Mouse (Mus musculus) embryonic fibroblast, embryonic 13.5 days (primary cell): ENCODE measurements at regions not wholly inside any gene's neighbourhood (a gene's known extent, or its start where the extent isn't known, plus 50 kb on each side); places are given as distances from the start of the nearest gene placed in this dataset.

ENCODE experiments used
- CTCF ChIP-seq: IDR thresholded peaks from 2 replicates; pipeline ENCODE4 v1.5.1; 2011; ENCODE audit warnings: mild to moderate bottlenecking, control low read depth, low read length, moderate library complexity, borderline replicate concordance; ENCODE audit not compliant: insufficient read depth
- POLR2A ChIP-seq: IDR thresholded peaks from 2 replicates; pipeline ENCODE4 v1.6.1; 2011; ENCODE audit warnings: low read depth, mild to moderate bottlenecking, control low read depth, low read length, moderate library complexity

GRCm38 (mm10) chr2:75600511-75600910 lies 58.5 kb upstream of the Hnrnpa3 start:
- no peak for TF ChIP-seq CTCF
- TF ChIP-seq POLR2A, result no peak
